Mouse (Mus musculus) limb, embryonic 13.5 days (tissue): ENCODE data around the gene Nbl1. TPM values are rescaled to one million over a fixed set of nuclear protein-coding genes. Genes with fewer than 3 reads are reported as not detected.

Experiments
- ATAC-seq: fragments of 200-750 bp; cut with Nextera tagmentation; 2 replicates; pipeline ENCODE4 v1.8.0; 2017; ENCODE audit warnings: low read depth, moderate number of reproducible peaks, moderate TSS enrichment; ENCODE audit not compliant: low FRiP score
- H3K27ac ChIP-seq: fragments of 300-500 bp; sonication (generic); 2 replicates; pipeline ENCODE4 v1.5.1; 2015; ENCODE audit warnings: inconsistent platforms, mild to moderate bottlenecking, moderate library complexity
- H3K27me3 ChIP-seq: fragments of 300-500 bp; sonication (generic); 2 replicates; pipeline ENCODE4 v1.6.1; 2015; ENCODE audit warnings: mild to moderate bottlenecking, inconsistent platforms
- H3K36me3 ChIP-seq: fragments of 300-500 bp; sonication (generic); 2 replicates; pipeline ENCODE4 v1.6.1; 2015; ENCODE audit warnings: inconsistent platforms, mild to moderate bottlenecking, moderate library complexity
- H3K4me1 ChIP-seq: fragments of 300-500 bp; sonication (generic); 2 replicates; pipeline ENCODE4 v1.6.1; 2015; ENCODE audit warnings: inconsistent platforms
- H3K4me2 ChIP-seq: fragments of 300-500 bp; sonication (generic); replicated peaks from 2 replicates; pipeline ENCODE4 v1.6.1; 2015; ENCODE audit warnings: inconsistent platforms, mild to moderate bottlenecking, moderate library complexity
- H3K4me3 ChIP-seq: fragments of 300-500 bp; sonication (generic); 2 replicates; pipeline ENCODE4 v1.5.1; 2015; ENCODE audit warnings: moderate library complexity, mild to moderate bottlenecking, inconsistent platforms
- H3K9ac ChIP-seq: fragments of 300-500 bp; sonication (generic); 2 replicates; pipeline ENCODE4 v1.6.1; 2015; ENCODE audit warnings: mild to moderate bottlenecking, inconsistent platforms
- H3K9me3 ChIP-seq: fragments of 300-500 bp; sonication (generic); 2 replicates; pipeline ENCODE4 v1.6.1; 2016; ENCODE audit warnings: inconsistent platforms
- WGBS: fragments of 180-500 bp; shearing (Covaris S2); methylation state at CpG from one replicate; pipeline ENCODE4 v1.1.7; 2015; 5-methylcytosine and 5-hydroxymethylcytosine counted together
- polyA plus RNA-seq: library from polyadenylated mRNA; unstranded; fragments of >200 nt; fragmentation: Nextera tagmentation; extraction: Ambion mirVana; gene quantifications from 2 replicates; pipeline ENCODE4 v1.2.1, GENCODE M21; 2015

Gene Nbl1
- 140 and 143 TPM in 2 replicates for polyA plus RNA-seq

- Histone ChIP-seq H3K9ac (peak within 1 kb of the TSS; percentile 94), H3K27ac (peak within 1 kb of the TSS; percentile 91), H3K4me3 (peak within 1 kb of the TSS; percentile 78), H3K27me3 (peaks cover 20% of the 10 kb centered on the region), H3K4me1 (peaks cover 56% of the 10 kb centered on the region), H3K36me3 (peaks cover 8% of the 10 kb centered on the region), H3K9me3 (peaks cover 6% of the 10 kb centered on the region; the same call in 1 of the 2 replicates), H3K4me2 (peak within 1 kb of the TSS; percentile 91)
- ATAC-seq = peak; percentile 29
- WGBS = under 1% methylated on average over 91 of the region's 105 CpGs
These were observed at the start of gene Nbl1 for GRCm38 (mm10) chr4:139092356-139093195. Gene Nbl1 (minus strand): TSS chr4:139092993.

GRCm38 (mm10) chr4:139141785-139142184 lies 49.0 kb upstream of the Nbl1 start:
- no peaks in the 10 kb centered on the region for H3K9me3 ChIP-seq
- 78% methylated on average over 6 of the region's 6 CpGs for WGBS
- H3K27me3 ChIP-seq = no peaks in the 10 kb centered on the region
- no peak overlapping the region for H3K4me2 ChIP-seq
- no peak overlapping the region for H3K27ac ChIP-seq
- no peak overlapping the region for H3K4me3 ChIP-seq
- H3K9ac ChIP-seq = no peak overlapping the region
- no peak for ATAC-seq
- H3K4me1 ChIP-seq = peaks cover 5% of the 10 kb centered on the region; the same call in 1 of the 2 replicates
- H3K36me3 ChIP-seq = no peaks in the 10 kb centered on the region

GRCm38 (mm10) chr4:139140267-139140666 lies 47.5 kb upstream of the Nbl1 start:
- 66% methylated on average over 2 of the region's 2 CpGs for WGBS
- ATAC-seq = no peak
- no peaks in the 10 kb centered on the region for H3K27me3 ChIP-seq
- peaks cover 5% of the 10 kb centered on the region; the same call in 1 of the 2 replicates for H3K4me1 ChIP-seq
- H3K27ac ChIP-seq = no peak overlapping the region
- H3K4me3 ChIP-seq = no peak overlapping the region
- H3K36me3 ChIP-seq = no peaks in the 10 kb centered on the region
- no peak overlapping the region for H3K9ac ChIP-seq
- H3K9me3 ChIP-seq = no peaks in the 10 kb centered on the region
- H3K4me2 ChIP-seq = no peak overlapping the region

- no peak for ATAC-seq
- H3K36me3 ChIP-seq = no peaks in the 10 kb centered on the region
- H3K4me1 ChIP-seq = peaks cover 6% of the 10 kb centered on the region
- H3K27me3 ChIP-seq = no peaks in the 10 kb centered on the region
- H3K9ac ChIP-seq = no peak overlapping the region
- H3K27ac ChIP-seq = no peak overlapping the region
- WGBS = 74% methylated on average over 2 of the region's 2 CpGs
- no peak overlapping the region for H3K4me3 ChIP-seq
- no peaks in the 10 kb centered on the region for H3K9me3 ChIP-seq
- no peak overlapping the region for H3K4me2 ChIP-seq
These were observed 43.2 kb upstream of the Nbl1 start for GRCm38 (mm10) chr4:139136011-139136410.

GRCm38 (mm10) chr4:139133109-139133508 lies 40.3 kb upstream of the Nbl1 start:
- H3K36me3 ChIP-seq = no peaks in the 10 kb centered on the region
- H3K4me3 ChIP-seq = no peak overlapping the region
- H3K4me1 ChIP-seq = peaks cover 25% of the 10 kb centered on the region
- no peak overlapping the region for H3K27ac ChIP-seq
- no peak for ATAC-seq
- H3K9me3 ChIP-seq = no peaks in the 10 kb centered on the region
- 78% methylated on average over 5 of the region's 5 CpGs for WGBS
- no peaks in the 10 kb centered on the region for H3K27me3 ChIP-seq
- no peak overlapping the region for H3K4me2 ChIP-seq
- H3K9ac ChIP-seq = no peak overlapping the region

GRCm38 (mm10) chr4:139131858-139132672 lies 39.3 kb upstream of the Nbl1 start:
- peak overlapping the region; percentile 93; the same call in 1 of the 2 replicates for H3K4me3 ChIP-seq
- no peak overlapping the region for H3K9ac ChIP-seq
- H3K27me3 ChIP-seq = no peaks in the 10 kb centered on the region
- H3K27ac ChIP-seq = no peak overlapping the region
- 0 out of 2 replicates have a peak, but pooled peaks cover 2% of the 10 kb centered on the region for H3K9me3 ChIP-seq
- no peak for ATAC-seq
- H3K36me3 ChIP-seq = peaks cover 2% of the 10 kb centered on the region; the same call in 1 of the 2 replicates
- 81% methylated on average over 14 of the region's 14 CpGs for WGBS
- peak overlapping the region; percentile 92 for H3K4me2 ChIP-seq
- H3K4me1 ChIP-seq = peaks cover 25% of the 10 kb centered on the region

GRCm38 (mm10) chr4:139130701-139131549 lies 38.1 kb upstream of the Nbl1 start, which contains the start of gene Minos1:
Gene Minos1 (minus strand): TSS chr4:139131113.
- peak within 1 kb of the TSS; percentile 92 for H3K4me2 ChIP-seq
- peaks cover 6% of the 10 kb centered on the region; the same call in 1 of the 2 replicates for H3K9me3 ChIP-seq
- H3K9ac ChIP-seq = peak within 1 kb of the TSS; percentile 95
- peaks cover 25% of the 10 kb centered on the region for H3K4me1 ChIP-seq
- H3K27ac ChIP-seq = peak within 1 kb of the TSS; percentile 85
- H3K36me3 ChIP-seq = peaks cover 9% of the 10 kb centered on the region
- H3K4me3 ChIP-seq = peak within 1 kb of the TSS; percentile 93
- ATAC-seq = peak; percentile 96
- no peaks in the 10 kb centered on the region for H3K27me3 ChIP-seq
- WGBS = under 1% methylated on average over 63 of the region's 63 CpGs

- Histone ChIP-seq H3K27me3 (no peaks in the 10 kb centered on the region), H3K4me2 (peak overlapping the region; percentile 92), H3K4me1 (peaks cover 25% of the 10 kb centered on the region), H3K9me3 (peaks cover 6% of the 10 kb centered on the region; the same call in 1 of the 2 replicates), H3K27ac (peak overlapping the region; percentile 85), H3K4me3 (peak overlapping the region; percentile 93), H3K36me3 (peaks cover 9% of the 10 kb centered on the region), H3K9ac (peak overlapping the region; percentile 95)
- WGBS = 3% methylated on average over 57 of the region's 57 CpGs
- peak; percentile 21; the same call in 1 of the 2 replicates for ATAC-seq
These were observed 37.3 kb upstream of the Nbl1 start for GRCm38 (mm10) chr4:139129806-139130700.

GRCm38 (mm10) chr4:139126475-139126874 lies 33.7 kb upstream of the Nbl1 start:
- Histone ChIP-seq H3K9me3 (peaks cover 6% of the 10 kb centered on the region; the same call in 1 of the 2 replicates), H3K4me1 (peaks cover 20% of the 10 kb centered on the region), H3K9ac (no peak overlapping the region), H3K36me3 (peaks cover 9% of the 10 kb centered on the region), H3K27me3 (no peaks in the 10 kb centered on the region), H3K4me2 (no peak overlapping the region), H3K4me3 (no peak overlapping the region), H3K27ac (no peak overlapping the region)
- 92% methylated on average over 3 of the region's 3 CpGs for WGBS
- ATAC-seq = no peak

GRCm38 (mm10) chr4:139124940-139125339 lies 32.1 kb upstream of the Nbl1 start:
- H3K27ac ChIP-seq = no peak overlapping the region
- 74% methylated on average over 6 of the region's 6 CpGs for WGBS
- no peaks in the 10 kb centered on the region for H3K27me3 ChIP-seq
- H3K9me3 ChIP-seq = peaks cover 6% of the 10 kb centered on the region; the same call in 1 of the 2 replicates
- no peak overlapping the region for H3K4me3 ChIP-seq
- no peak for ATAC-seq
- peaks cover 9% of the 10 kb centered on the region for H3K36me3 ChIP-seq
- no peak overlapping the region for H3K9ac ChIP-seq
- no peak overlapping the region for H3K4me2 ChIP-seq
- H3K4me1 ChIP-seq = peaks cover 27% of the 10 kb centered on the region
